Mouse (Mus musculus) spleen, embryonic (tissue): ENCODE data around the gene Hspa1a.
"Not testable (repeated sequence)": the region's sequence is repeated elsewhere in the genome, so short reads cannot be mapped to it uniquely, and the experiment has no call there.

ENCODE experiments used
- CTCF ChIA-PET: fragments of 350-600 bp; sonication (Branson Sonifier 250); formaldehyde crosslinking; loops from one replicate; lab custom pipeline; 2022; lab: Charles Lee

The Hspa1a gene

GRCm38 (mm10) chr17:34970850-34971249 is 1.1 kb downstream of the Hspa1a start:
- CTCF ChIA-PET: not testable (repeated sequence)

DNA sequence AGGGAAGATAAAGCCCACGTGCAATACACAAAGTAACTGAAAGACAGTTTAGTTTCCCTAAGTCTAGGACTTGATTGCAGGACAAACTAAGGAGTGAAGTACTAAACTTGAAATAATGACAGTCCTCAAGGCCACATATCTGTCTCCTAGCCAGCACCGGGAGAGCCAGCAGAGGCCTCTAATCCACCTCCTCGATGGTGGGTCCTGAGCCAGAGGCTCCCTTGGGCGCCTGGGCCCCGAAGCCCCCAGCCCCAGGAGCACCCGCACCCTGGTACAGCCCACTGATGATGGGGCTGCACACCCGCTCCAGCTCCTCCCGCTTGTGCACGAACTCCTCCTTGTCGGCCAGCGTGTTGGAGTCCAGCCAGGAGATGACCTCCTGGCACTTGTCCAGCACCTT is 2.1 kb downstream of the Hspa1a start, which contains the start of gene Gm20481:
Gene Gm20481, plus strand, starts transcription at position 91 of the 400 bp plus-strand sequence.
- CTCF ChIA-PET: not testable (repeated sequence)

DNA sequence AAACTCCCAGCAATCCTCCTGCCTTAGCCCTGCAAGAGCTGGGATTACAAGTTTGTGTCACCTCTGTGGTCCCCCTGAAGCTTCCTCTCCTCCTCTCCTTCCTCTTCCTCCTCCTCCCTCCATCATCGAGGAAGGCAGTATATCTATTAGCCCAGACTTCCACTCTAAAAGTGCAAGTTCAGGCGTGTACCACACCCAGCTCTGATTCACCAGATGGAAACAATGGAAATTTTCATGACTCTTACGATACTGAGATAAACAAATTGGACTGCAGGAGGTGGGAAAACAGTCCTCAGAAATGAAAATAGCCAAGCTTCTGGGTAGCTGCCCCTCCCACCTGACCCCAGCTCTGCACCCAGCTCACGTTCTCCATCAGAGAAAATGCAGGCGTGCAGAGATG is 6.3 kb downstream of the Hspa1a start:
- CTCF ChIA-PET: no interaction called here

DNA sequence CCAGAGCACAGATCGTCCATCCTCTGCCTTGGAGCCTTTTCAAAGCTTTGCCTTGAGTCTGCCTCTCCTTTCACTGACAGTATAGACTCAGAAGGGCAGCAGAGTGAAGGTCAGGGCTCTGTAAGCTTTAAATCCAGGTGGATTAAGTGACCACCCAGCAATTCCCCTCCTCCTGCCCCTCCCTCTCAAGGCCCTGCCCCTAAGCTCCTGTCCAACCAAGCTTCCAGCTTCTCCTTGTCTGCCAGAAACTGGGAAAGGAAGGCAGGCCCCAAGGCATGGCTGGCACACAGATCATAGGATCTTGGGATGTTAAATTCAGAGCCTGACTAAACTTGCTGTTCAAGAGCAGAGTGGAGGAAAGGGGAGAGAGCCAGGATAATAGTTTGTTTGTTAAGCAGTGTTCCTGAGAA is 7.3 kb downstream of the Hspa1a start:
- CTCF ChIA-PET: no interaction called here

- CTCF ChIA-PET: interaction anchor here (0.7 to 1.4 kb wide), 2 partner anchors 9 to 47 kb away, joined by 3 to 9 read pairs; partner anchors contain the start of genes Hspa1a and Hspa1l
Measured at GRCm38 (mm10) chr17:34962841-34963240, 9.1 kb downstream of the Hspa1a start.

DNA sequence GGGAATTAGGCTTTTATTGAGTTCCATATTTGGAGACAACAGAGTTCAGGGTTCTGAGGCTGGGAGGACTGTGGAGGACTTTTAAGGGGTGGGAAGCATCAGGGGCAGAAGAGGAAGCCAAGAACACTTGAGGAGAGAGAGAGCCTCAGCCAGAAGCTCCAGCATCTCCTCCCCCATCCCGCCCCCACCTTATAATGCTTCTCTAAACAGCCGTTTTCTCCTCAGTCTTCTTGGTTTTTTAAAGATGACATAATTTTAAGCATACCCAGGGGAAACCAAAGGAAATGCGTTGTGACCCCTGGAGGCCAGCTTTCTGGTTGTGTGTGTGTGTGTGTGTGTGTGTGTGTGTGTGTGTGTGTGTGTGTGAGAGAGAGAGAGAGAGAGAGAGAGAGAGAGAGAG is 9.8 kb downstream of the Hspa1a start:
- CTCF ChIA-PET: interaction anchor here (0.5 to 0.7 kb wide), 2 partner anchors 46 to 110 kb away, joined by 3 to 9 read pairs; no protein-coding TSS in a partner anchor

DNA sequence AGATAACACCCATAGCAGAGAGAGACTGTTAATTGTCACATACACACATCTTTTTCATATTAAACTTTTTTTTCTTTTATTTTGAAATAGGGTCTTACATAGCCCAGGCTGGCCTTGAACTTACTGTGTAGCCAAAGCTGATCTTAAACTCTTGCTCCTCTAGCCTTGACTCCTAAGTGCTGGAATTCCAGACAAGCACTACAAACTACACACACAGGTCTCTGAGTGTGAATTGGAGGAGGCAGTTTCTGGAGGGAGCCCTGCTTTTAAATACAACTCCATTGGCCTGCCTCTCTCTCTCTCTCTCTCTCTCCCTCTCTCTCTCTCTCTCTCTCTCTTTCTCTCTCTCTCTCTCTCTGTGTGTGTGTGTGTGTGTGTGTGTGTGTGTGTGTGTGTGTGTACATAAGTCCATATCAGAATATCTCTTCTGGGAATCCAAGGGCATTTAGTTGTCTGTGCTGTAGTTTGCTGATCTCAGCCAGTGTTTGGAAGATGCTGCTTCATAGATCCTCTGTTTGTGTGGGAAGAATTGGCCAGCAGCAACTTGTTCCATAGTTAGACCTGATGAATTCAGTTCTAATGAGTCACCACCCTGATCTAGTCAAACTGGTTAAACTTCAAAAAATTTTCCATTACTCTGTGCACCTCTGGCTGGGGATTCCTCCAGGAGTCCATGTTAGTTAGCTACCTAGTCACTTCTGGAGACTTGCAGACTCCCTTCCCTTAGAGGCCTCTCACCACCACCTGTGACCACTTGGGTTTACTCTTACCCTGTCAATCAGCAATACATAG is 11.1 kb downstream of the Hspa1a start:
- CTCF ChIA-PET: interaction anchor here (0.6 kb wide), 2 partner anchors 12 to 549 kb away, joined by 3 to 9 read pairs; no protein-coding TSS in a partner anchor

DNA sequence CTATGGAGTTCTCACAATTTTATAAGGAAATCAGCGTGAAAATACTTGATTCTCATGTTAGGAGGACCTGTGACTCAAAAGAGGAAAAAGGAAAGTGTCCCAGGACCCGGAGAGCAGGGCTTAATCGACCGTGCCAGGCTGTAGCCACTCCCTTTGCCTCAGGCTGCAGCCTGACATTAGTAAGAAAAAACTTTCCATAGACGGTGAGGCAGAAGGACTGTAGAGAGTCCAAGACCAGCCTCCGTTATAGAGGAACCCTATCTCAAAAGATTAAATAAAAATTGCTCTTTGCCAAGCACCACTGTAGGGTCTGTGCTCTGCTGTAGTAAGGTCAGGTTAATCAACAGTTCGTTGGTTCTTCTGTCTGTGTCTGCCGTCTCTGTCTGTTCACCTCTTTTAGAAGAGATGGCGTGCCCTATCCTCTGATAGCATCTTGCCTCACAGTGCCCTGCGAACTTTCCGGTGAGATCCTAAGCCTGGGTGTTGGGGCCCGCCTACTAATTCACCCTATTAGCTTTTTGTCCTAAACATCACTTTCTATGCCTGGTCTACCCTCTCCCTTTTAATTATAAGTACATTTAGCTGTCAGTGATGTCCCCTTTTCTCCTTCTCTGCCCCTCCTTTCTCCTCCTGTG is 12.0 kb downstream of the Hspa1a start:
- CTCF ChIA-PET: interaction anchor here (0.6 kb wide), 2 partner anchors 13 to 548 kb away, joined by 3 to 9 read pairs; no protein-coding TSS in a partner anchor

GRCm38 (mm10) chr17:34959130-34959778 is 12.7 kb downstream of the Hspa1a start, which contains the start of gene Hspa1b:
TSS of gene Hspa1b (minus strand) at chr17:34959238.
- CTCF ChIA-PET: not testable (repeated sequence)

DNA sequence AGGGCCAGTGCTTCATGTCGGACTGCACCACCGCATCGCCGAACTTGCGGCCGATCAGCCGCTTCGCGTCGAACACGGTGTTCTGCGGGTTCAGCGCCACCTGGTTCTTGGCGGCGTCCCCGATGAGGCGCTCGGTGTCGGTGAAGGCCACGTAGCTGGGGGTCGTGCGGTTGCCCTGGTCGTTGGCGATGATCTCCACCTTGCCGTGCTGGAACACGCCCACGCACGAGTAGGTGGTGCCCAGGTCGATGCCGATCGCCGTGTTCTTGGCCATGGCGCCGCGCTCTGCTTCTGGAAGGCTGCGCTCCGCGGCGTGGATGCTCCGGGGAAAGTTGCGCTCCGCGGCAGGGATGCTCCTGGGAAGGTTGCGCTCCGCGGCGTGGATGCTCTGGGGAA is 13.2 kb downstream of the Hspa1a start:
- CTCF ChIA-PET: not testable (repeated sequence)

DNA sequence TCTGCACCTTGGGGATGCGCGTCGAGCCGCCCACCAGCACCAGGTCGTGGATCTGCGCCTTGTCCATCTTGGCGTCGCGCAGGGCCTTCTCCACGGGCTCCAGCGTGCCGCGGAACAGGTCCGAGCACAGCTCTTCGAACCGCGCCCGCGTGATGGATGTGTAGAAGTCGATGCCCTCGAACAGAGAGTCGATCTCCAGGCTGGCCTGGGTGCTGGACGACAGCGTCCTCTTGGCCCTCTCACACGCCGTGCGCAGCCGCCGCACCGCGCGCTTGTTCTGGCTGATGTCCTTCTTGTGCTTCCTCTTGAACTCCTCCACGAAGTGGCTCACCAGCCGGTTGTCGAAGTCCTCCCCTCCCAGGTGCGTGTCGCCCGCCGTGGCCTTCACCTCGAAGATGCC is 14.0 kb downstream of the Hspa1a start:
- CTCF ChIA-PET: not testable (repeated sequence)

DNA sequence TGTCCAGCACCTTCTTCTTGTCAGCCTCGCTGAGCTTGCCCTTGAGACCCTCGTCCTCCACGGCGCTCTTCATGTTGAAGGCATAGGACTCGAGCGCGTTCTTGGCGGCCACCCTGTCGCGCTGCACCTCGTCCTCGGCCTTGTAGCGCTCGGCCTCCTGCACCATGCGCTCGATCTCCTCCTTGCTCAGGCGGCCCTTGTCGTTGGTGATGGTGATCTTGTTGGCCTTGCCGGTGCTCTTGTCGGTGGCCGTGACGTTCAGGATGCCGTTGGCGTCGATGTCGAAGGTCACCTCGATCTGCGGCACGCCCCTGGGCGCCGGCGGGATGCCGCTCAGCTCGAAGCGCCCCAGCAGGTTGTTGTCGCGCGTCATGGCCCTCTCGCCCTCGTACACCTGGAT is 14.7 kb downstream of the Hspa1a start:
- CTCF ChIA-PET: interaction anchor here (0.7 kb wide), 1 partner anchor 52 kb away, joined by 3 read pairs; no protein-coding TSS in a partner anchor

DNA sequence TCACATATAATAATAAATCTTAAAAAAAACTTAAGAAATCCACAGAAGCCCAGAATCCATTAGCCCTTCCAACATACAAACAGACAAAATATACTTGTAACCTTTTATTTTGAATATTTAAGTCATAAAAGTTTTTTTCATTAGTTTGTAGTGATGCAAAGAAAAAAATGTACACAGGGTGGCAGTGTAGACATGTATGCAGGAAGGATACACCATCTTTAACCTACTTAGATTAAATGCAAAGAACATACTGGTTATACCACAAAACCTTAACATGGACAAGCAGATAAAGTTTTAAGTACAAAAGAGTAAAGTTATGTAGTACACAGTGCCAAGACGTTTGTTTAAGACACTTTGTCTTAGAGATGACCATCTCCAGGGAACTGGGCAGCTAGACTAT is 15.6 kb downstream of the Hspa1a start:
- CTCF ChIA-PET: interaction anchor here (0.5 kb wide), 1 partner anchor 180 kb away, joined by 4 read pairs; no protein-coding TSS in a partner anchor

DNA sequence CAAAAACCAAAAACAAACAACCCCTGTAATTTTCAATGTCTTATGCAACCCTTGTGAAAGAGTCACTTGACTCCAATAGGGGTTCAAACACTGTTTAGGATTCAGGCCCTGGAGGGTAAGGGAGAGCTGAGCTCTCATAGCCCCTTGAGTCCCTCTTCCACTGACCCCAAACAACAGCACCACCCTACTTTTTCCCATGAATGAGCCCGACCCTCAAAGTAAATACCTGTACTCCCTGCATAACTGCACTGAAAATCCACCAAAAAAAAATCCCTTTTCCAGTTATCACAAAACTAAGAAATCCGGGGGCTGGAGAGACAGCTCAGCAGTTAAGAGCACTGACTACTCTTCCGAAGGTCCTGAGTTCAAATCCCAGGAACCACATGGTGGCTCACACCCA is 16.1 kb downstream of the Hspa1a start:
- CTCF ChIA-PET: no interaction called here

DNA sequence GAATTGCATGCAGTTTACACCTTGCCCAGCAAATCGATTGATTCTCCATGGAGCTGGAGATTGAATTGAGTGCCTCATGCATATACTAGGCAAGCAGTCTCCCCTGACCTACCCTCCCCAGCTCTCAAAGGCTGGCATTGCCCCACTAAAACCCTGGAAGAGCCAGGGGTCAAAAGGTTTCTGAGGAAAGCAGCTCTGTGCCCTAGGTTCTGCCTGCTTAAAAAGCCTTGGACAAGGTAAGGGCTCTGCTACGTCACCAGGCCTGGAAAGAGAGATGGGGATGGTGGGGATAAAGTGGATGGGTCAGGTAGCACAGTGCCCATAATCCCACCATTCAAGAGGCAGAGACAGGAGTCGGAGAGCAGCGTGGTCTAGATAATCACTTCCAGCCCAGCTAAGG is 17.1 kb downstream of the Hspa1a start:
- CTCF ChIA-PET: no interaction called here

DNA sequence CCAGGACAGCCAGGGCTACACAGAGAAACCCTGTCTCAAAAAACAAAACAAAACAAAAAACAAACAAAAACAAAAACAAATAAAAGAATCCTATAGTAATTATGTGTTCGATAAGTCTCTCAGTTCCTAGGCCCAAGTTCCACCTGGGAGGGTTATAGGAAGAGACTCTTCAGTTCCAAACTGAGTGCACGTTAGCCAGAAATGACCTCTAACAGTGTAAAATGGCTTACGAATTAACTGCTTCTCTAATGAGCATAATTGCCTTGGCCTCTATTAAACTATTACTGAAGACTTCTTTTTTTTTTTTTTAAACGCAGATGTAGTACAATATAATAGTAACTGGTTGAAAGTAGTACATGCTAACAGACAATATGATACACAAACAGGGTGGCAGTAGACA is 18.1 kb downstream of the Hspa1a start:
- CTCF ChIA-PET: no interaction called here

GRCm38 (mm10) chr17:34953258-34953657 is 18.7 kb downstream of the Hspa1a start:
- CTCF ChIA-PET: no interaction called here

DNA sequence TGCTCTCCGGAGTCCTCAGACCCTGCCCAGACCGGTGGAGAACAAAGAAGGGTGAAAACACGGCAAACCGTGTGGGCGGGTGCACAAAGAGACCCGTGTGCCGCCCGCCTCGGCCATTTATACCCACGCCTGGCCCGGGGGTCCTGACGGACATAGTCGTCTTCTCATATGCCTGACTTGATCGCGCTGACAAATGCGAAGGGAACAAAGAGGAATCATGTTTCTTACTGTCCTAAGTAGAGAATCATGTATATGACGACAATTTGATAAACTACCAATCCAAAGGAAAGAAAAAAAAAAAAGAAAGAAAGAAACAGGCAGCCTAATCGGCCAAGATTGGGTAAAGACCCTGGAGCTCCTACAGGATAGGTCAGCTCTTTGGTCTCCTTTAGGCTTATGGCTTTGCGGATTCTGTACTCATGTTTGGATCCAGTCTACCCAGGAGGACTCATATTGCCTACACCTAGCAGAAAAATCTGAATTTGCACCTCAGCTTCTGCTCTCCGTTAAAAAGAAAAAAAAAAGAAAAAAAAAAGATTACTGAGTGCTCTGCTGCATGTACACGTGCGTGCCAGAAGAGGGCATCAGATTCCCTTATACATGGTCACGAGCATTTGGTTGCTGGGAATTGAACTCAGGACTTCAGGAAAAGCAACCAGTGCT is 19.4 kb downstream of the Hspa1a start:
- CTCF ChIA-PET: interaction anchor here (0.6 to 0.7 kb wide), 2 partner anchors 41 to 305 kb away, joined by 3 read pairs; no protein-coding TSS in a partner anchor

- CTCF ChIA-PET: interaction anchor here (0.6 to 0.7 kb wide), 2 partner anchors 42 to 306 kb away, joined by 3 read pairs; no protein-coding TSS in a partner anchor
Measured at GRCm38 (mm10) chr17:34951636-34952377, 20.1 kb downstream of the Hspa1a start.
